Mouse (Mus musculus) frontal cortex, adult 2 months (tissue): Measurements from ENCODE around the gene Serpinf1. TPM values are rescaled to one million over a fixed set of nuclear protein-coding genes. Genes with fewer than 3 reads are reported as not detected.

ENCODE experiments used
- DNase-seq, 2 experiments: peaks; one replicate each; pipeline ENCODE4 v3.0.0; 2022; ENCODE audit warnings: low spot score in 1 of 2; ENCODE audit errors: extremely low spot score in 1 of 2
- polyA plus RNA-seq: library from polyadenylated mRNA; depleted of rRNA; stranded (reverse); fragments of >200 nt; gene quantifications from 2 replicates; pipeline ENCODE4 v1.2.3, GENCODE M21; 2012; rRNA removed

Serpinf1 gene
- 33.0 and 33.1 TPM in 2 replicates for polyA plus RNA-seq

DNA sequence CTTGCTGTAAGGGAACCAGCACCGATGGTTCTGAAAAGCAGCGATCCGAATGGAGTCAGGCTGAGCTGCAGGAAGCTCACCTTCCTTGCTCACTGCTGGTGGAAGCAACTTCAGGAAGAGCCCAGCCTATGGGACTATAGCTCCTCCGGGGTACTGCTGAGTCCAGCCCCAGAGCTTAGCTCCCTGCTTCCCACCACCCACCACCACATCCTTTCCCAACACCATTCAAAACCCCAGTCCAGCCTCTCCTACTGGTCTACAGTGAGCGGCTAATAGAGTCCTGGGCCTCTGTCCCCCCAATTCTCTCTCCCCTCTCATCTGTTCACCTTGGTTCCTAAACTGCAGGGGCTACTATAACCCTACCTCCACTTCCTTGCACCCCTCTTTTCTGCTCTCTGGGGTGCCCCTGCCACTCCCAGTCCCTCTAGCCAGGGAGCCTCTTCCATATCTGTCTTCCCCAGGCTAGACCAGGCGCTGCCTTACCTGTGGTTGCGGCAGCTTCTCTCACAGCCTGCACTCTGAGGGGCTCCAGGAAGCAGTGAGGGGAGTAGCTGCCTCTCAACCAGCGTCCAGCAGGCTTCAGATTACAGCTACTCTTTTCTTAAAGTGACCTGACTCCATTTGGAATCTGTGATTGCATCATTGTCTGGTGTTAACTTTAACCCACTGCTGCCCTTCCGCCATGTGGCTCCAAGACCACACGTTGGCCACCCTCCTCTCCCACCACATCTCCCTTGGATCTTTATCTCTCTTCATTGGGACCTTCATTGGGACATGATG, at the start of gene Serpinf1:
Gene Serpinf1 (minus strand): TSS at position 689 of the 780 bp plus-strand sequence.
- DNase-seq = no peak

DNA sequence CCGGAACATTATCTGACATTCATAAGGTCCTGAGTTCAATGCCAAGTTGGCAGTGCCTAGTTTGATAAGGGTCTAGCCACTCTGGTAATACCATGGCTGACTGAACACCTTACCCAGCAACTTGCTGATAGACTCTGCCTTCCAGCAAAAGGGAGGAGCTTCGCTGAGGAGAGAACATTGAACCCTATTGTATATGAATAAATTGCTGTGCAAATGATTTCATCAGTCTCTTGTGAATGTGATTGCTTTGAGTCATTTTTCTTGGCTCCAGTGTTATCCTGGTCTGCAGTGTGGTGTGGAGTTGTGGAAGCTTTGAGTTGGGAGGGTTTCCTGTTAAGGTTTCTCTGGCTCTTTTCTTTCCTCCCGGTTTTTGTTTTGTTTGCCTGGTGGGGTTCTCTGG, 48.2 kb upstream of the Serpinf1 start:
- no peak for DNase-seq

DNA sequence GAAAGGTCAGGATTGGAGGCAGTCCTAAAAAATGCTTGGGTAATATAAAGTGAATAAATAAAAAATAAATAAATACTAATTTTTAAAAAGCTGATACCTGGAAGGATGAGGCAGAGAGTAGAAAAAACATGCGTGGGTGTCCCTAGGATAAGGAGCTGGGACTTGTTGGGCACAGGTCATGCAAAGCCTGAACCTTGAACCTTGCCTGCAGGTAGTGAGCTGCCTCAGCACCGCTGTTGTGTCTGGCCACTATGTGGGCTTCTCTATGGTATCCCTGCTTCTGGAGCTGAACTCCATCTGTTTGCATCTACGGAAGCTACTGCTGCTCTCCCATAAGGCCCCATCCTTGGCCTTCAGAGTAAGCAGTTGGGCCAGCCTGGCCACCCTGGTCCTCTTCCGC, 46.8 kb upstream of the Serpinf1 start:
- DNase-seq = no peak

DNA sequence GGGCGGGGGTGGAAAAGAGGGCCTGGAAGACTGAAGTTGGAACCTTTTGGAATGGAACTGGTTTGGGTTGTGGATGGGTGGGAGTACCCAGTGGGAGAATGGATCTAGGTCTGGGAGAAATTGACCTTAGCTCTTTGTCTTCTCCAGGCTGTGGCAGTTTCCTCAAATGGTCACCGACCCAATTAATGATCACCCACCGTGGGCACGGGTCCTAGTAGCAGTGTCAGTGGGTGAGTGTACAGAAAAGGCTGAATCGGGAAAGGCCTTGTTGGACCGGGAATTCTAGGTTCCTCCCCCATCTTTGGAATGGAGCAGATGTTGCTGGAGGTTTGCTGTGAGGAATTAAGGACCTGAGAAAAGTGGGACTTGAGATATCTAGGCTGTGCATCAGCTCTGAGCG, 45.9 kb upstream of the Serpinf1 start:
- DNase-seq = no peak

DNA sequence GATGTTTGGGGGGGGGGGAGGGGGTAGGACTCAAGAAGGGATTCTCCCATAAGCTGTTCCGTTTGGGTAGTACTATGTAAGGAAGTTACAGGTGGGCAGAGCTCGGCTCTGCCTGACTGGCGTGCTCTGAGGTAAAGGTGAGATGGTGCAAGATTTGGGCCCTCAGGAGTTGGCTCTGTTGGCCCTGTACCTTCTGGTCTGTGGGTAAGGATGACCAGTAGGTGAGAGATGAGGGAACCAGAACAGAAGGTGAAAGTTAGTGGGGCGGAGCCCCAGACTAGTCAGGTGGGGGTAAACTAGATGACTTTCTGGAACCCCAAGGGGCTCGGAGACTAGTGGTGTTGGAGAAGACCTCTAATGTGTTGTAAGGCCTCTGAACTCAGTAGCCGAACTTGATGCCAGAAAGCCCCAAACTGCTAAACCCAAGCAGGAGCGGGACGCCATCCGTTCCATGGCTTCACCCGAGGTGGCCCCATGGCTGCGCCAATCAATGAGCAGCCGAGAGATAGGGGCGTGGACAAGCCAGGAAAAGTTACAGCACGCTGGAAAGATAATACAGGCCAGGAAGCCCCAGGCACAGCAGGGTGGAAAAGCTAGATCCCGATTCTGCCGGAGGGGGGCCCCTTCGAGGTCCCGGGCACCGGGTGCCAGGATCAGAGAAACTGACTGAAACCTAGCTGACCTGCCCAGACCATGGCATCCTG, 45.2 kb upstream of the Serpinf1 start:
- DNase-seq = no peak

DNA sequence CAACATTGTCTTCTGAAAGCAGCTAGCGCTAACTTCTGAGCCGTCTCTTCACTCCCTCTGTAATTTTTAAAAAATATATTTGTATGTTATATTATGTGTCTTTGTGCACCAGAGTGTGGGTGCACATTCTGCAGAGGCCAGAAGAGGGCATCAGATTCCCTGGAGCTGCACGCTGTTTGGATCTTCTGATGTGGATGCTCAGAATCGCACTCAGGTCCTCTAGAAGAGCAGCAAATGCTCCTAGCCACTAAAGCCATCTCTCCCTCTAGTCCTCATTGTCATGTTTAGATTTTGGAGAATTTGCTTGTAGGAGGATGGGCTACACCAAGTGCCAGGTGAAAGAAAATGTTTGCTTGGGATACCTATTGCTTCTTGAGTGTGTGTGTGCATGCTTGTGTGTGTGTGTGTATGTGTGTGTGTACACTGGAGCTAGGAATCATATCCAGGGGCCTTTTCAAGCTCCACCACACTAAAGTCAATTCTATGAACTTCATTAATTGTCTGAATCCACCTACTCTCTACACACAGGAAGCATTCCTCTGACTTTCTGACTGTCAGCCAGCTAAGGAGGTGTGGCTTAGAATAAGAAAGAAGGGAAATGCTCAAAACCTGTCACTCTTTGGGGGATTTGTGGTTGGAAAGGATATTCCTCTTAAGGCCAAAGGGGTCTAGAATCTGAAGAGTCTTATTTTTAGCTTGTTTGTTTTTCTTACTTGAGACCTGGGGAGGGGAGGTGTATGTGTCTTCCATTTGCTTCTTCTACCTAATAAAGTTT, 44.4 kb upstream of the Serpinf1 start:
- DNase-seq = no peak

DNA sequence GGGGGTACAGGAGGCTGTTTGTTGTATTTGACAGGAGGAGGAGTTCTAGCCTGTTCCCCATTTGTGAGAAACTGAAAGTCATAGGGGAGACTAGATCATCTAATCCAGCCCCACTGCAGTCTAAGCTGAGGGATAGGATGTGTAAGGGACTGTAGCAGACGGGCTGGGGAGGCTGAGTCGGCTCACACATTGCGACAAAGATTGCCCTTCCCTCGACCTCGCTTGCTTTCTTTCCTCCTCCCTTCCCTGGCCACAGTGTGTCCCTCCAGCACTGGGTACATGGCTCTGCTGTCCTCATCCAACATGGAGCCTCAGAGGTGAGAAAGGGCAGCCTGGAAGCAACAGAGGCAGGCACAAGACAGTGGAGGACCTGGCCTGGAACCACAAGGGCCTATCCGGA, 42.5 kb upstream of the Serpinf1 start:
- DNase-seq = no peak

DNA sequence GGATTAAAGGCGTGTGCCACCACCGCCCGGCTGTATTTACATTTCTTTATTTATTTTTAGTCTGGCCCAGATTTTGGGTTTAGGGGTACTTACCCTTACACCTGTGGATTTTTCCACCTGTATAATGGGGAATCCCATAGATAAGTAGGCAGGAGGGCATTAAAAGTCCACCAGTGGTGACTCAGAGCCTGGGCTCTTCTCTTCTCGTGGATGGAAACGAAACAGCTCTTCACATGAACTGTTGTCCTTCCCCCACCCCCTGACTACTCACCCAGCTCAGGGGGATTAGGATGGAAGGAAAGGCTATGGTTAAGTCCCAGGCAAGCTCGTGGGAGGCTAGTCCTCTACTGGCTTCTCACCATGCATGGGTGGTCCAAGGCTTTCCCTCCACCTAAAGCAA, 41.9 kb upstream of the Serpinf1 start:
- no peak for DNase-seq

DNA sequence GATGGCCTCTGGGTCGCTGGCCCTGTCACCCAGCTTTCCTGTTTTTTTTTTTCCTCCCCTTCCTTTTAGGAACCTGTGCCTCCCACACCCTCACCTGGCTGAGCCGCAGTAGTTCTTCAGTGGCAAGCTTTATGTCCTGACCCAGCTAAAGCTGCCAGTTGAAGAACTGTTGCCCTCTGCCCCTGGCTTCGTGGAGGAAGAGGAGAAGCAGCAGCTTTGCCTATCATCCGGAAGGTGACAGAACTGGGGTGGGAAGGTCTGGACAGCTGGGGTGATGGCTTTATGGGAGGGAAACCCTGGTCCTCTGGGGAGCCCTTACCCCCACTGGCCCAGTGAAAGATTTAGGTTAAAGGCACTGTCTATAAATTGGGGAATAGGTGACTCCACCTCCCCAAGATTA, 41.1 kb upstream of the Serpinf1 start:
- DNase-seq = no peak

DNA sequence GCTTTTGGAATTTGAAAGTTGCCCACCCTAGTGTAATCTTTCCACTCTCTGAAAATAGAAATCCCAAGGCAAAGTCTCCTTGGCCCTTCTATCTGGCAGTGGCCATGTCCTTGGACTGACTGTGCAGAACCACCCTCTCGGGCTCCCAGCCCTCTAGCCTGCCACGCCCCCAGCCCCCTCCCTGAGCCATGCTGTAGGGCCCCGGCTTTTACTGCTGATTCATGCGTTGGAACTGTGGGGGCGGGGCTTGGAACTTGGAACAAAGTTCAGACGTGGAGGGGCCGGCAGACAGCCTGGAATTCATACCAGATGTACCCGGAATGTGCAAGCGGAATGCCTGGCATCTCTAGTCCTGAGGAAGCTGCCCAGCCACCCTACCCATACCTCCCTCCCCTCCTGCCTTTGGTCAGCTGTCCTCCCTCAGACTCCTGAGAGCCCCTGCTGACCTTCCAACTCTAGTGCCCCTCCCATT, 40.4 kb upstream of the Serpinf1 start:
- DNase-seq = peak in 1 of 2 experiments; percentile 73

DNA sequence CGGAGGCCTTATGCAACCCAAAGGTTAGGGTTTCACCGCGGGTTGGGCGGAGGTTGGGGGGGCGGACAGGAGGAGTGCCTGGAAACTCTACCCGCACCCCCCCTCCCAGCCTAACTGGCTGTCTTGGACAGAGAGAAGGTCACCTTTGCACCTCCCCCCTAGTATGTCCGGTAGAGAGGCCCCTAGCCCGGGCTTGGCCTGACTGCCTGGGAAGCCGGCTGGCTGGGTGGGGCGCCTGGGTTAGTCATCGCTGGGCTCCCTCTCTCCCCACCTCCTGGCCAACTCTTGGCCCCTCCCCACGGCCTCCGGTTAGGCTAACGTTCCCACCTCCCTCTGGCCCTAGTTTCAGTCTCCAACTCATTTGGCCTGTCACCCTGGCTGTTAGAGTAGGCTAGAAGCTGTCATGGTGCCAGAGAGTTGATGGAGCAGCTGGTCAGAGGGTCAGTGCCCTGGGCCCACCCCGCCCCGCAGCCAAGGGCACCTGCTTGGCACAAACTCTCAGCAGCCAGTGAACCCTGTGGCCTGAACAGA, 39.8 kb upstream of the Serpinf1 start:
- peak in 1 of 2 experiments; percentile 44 for DNase-seq

DNA sequence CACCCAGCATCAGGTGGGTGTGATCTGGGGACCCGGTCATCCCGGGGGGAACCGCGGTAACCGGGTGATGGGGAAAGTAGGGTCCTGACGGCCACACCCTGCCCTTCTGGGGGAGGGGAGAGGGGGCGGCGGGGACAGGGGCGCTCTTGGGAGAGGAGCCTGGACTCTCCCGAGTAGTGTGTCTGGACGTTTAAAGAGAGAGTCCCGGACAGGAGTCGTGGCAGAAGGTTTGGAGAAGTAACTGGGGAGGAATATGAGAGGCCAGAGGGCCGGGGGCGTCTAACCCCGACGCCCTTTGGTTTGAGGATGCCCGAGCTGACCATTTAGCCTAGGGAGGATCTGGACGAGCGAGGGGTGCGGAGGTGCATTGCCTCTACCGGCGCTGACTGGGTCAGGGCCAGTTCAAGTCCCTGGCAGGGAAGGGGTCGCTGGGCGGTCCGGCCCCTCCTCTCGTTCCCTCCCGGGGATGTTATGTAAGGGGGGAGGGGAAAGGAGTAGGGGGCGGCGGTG, 39.3 kb upstream of the Serpinf1 start:
- no peak for DNase-seq

DNA sequence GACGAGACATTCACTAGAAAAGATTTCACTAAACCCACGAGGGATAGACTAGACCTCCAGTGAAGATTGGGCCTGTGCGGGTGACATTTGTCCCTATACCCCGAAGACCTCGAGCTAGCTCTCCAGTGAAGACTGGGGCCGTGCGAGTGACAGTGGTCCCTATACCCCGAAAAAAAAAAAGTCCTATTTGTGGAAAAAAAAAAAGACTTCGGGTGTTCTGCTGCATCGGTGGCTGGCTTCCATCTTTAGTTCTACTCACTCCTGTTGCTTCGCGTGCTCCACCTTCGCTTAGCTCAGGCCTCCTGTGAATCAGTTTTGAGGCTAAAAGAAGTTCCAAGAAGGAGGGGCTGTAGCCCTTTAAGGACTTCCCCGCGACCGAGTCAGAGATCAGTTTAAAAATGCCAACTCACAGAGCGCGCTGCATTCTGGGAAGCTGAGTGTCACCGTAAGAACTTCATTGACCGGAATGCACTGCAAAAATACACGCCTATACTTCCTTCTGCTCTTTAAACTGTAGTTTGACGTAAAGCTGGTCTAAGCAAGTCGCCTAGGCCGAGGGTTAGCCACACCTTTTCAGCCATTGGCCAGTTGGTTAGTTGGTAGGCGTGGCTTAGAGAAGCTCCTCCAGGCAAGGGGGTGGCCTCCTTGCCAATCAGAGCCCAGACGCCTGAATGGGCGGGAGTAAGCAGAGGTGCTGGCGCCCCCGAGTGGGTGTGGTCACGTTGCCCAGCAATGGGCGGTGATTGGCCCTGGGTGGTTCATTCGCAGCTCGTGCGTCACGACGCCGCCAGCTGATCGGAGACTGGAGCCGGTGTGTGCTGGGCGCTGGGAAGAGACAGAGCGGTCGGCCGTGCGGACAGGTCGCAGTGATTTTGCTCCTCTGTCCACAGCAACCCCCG, 38.6 kb upstream of the Serpinf1 start, which contains the start of gene Tlcd2:
Gene Tlcd2 (plus strand): TSS at position 872 of the 899 bp plus-strand sequence.
- DNase-seq = peak; percentile 99 to 100

DNA sequence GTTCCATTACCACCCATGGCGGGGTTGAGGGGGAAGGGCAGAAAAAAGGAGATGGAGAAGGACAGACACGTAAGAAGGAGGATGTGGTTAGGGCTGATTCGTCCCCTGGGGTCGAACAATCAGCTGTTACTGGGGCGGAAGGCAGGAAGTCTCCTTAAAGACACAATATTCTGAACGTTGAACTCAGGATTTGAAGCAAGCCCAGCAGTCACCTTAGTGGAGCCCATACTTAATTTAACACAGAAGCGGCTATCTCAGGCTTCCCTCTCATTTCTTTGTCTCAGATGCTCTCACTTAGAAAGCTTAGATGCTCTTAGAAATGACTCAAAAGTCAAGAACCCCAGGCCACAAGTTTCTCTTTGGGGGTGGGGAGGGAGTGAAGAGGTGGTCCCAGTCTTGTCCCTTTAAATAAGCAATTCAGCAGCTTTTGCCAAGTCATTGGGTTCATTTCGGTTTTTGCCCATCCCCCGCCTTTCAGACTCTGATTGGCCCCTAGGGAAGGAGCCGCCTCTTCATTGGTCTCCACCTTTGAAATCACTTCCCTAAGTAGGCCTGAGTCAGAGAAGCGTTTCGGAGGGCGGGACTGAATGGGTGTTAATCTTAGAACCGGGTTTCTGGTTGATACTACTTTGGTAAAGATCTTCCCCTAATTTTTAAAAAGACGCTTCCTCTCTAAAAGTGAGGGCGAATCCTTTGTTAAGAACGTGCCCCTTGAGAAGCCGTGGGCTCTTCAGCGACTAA, 37.8 kb upstream of the Serpinf1 start:
- DNase-seq = peak; percentile 93 to 96

DNA sequence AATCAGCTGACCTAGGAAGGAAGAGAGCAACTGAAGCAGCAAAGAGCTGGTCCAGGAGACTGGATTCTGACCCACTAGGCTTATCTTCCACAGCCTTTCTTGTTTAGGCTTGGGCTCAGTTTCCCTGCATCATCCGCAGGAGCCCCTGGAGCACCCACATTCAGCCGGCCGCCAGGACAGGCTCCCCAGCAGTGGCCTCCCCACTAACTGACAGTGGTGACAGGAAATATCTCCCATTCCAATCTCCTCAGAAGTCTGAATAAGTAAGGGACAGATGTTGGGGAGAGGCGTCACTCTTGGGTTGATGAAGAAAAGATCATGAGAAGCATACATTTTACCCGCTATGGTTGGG, 37.2 kb upstream of the Serpinf1 start:
- DNase-seq = no peak

DNA sequence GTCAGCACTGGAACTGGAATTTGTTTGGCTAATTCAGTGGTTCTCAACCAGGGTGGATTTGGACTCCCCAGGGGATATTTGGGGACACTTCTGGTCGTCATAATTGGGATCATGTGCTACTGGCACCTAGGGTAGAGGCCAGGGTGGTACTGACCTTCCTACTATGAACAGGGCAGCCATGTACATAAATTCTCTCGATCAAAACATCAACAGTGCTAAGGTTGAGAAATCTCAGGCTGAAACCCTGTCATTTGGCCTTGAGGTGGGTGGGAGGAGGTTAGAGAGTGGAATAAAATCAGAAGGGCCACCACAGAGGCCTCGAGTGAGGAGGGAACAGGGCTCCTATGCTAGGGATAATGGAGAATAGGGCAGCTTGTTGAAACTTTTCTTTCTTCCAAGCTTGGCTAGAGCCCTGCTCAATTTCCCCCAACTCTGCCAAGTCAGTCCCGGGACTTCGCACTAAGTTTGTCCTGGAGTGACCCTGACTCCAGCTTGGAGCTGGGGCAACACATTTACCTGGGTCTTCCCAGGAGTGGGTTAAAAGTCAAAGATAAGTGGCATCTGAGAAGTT, 36.7 kb upstream of the Serpinf1 start:
- no peak for DNase-seq

DNA sequence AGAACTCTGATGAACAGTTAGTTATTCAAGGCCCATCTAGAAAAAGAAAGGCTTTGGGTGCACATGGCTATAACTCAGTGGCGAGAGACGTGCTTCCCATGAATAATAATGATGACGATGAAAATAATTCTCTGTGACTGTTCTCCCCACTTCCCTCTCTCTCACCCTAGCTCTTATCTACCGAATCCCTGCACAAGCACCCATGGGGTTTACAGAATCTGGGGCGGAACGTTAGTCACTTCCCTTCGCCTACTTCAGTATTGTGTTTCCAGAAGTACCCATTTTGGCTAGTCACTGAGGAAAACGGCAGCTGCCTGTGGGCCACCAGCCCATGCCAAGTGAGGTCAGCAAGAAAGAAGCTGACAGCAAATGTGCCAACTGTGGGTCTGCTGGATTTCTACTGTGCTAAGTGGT, 36.1 kb upstream of the Serpinf1 start:
- no peak for DNase-seq

DNA sequence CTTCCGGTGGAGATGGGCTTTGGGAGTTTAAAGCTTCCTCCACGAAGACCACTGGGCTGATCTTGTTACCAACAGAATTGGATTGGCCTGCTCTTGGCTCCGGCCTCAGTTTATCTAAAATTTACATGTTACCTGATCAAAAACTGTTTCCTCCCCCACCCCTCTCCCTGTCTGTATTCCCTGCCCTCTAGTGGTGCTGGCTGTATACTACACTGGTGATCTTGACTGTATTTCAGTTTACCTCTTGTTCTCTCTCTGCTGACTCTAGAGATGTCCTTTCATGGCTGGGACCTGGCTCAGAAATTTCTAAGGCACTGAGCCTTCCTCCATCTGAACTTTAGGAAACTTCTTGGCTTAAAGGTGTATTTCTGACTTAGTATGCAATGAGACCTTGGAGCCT, 35.7 kb upstream of the Serpinf1 start:
- DNase-seq = peak in 1 of 2 experiments; percentile 65

DNA sequence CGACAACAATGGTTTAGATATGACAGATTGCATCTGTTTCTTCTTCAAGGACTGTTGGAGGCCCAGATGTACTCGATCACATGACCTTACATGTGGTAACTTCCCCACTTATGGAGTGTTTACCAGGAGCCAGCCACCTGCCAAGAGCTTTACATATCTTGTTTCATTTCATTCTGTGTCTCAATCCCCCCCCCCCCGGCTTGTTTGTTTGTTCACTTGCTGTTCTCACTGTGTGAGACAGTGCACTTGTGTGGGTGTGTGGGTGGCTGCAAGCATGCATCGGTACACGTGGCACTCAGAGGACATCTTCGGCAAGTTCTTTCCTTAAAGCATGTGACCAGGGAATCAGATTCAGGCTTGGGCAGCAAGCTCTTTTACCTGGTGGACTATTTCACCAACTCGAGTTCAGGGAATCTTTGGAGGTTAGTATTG, 34.0 kb upstream of the Serpinf1 start:
- no peak for DNase-seq
